Mouse (Mus musculus): Measurements from ENCODE around the gene Rab13. TPM values are rescaled to one million over a fixed set of nuclear protein-coding genes. Genes with fewer than 3 reads are reported as not detected.

Rab13 gene
- 0.31 TPM for polyA plus RNA-seq (2017; shearing (Covaris generic))

GRCm38 (mm10) chr3:90213377-90213866, at the start of gene Rab13, which contains the start of gene Rps27:
Gene Rab13 (plus strand): TSS chr3:90213695.
Gene Rps27 (minus strand): TSS chr3:90213651.

DNA sequence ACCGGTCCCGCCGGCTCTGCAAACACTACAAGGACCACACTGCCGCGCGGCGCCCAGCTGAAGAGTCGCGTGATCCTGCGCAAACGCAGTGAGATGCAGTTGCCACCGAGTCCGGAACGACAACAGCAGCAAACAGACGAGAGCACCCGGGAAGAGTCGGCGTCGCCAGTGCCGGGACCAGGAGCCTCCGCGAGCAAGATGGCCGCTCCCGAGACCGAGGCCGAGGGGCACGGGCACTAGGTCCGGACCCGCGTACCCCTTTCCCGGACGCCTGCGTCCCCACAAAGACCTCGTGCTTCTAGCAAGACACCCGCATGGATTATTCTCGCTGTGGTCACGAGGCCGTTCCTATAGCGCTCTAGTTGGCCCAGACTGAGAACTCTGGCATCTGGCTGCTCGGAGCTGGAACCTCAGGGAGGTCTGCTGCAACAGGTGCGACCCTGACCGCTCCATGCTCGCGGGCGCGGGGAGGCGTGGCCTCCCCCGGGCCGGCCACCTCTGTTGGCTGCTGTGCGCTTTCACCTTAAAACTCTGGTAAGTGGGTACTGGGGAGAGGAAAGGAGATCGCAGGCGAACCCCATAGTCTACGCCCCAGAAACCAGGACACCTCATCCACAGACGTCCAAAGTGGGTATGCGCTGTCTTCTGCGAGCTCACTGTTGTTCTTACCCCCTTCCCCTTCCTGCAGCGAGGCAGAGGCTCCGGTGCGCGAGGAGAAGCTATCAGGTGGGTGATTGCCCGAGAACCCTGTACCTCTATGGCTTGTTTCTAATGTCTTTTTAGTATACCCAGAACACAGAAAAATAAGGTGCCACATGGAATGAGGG, 18.2 kb downstream of the Rab13 start, which contains the start of gene Jtb:
Gene Jtb, plus strand, starts transcription at position 91 of the 827 bp plus-strand sequence.

DNA sequence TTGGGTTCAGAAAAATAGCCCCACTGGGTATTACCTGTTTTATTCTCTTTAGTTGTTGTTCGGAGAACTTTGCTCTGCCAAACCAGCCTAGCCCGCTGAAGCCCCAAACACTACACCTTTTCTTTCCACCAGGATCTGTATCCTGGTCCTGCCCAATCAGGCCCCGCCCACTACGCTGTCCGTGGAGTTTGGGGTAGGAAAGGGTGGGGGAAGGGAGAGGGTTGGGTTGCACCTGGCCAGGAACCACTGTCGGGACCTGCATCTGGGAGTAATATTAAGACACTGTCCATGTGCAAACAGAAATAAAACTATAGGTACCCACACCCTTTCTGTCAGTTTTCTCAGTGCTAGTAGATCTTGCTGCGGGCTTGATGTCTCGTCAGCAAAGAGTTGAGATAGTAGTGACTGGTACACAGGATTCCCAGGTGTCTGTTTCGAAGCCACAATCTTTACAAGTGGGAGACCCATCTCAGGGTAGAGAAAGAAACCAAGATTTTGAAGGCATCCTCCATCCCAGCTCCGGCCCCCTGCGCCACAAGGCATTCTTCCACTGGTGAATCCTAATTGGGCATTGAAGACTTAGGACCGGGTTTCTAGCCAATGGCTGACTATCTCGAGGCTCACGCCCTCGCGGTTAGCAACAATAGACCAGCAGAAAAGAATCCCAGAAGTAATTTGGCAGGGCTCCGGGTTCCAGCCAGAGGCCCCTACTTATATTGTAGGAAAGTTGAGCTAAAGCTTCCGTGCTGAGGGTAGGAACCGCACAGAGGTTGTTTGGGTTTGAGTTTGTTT, 29.7 kb downstream of the Rab13 start, which contains the start of gene Creb3l4:
Gene Creb3l4, minus strand, starts transcription at position 529 of the 792 bp plus-strand sequence.

DNA sequence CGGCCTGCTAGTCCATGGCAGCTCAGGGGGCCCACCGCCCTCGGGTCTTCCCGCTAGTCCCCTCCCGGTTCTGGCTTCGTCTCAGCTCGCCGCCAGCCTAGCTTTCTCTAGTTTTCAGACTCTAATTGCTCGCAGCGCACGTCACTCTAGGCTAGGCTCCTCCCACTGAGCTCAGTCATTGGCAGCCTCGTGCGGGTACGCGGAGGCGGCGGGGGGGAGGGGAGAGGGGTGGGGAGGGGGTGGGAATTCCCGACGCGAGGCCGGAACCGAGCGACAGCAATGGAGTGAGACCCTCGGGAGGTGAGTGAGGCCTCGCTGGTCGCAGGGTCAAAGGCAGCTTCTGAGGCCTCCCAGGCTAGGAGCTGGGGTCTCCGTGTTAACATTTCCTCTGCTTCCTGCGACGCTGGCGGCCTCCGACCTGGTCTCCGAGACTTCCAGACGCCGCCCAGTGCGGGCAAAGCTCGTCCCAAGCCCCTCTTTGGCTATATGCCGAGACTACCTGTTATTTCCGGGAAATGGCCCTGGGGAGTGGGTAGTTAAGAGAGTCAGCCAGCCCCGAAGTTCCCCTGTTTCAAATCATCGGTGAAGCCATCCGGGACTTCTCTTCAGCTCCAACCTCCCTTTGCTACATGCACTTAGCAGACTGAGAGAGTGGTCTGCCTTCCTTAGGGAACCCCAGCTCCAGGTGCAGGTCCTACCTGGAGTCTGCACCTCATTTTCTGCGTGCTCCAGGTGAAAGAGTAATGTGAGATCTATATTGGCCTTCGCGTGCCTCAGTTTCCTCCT, 34.7 kb downstream of the Rab13 start, which contains the start of gene Slc39a1:
Gene Slc39a1, plus strand, starts transcription at position 213 of the 786 bp plus-strand sequence.

GRCm38 (mm10) chr3:90253653-90254418, 40.3 kb downstream of the Rab13 start, which contains the start of gene Crtc2:
Gene Crtc2 (plus strand): TSS chr3:90254163.

DNA sequence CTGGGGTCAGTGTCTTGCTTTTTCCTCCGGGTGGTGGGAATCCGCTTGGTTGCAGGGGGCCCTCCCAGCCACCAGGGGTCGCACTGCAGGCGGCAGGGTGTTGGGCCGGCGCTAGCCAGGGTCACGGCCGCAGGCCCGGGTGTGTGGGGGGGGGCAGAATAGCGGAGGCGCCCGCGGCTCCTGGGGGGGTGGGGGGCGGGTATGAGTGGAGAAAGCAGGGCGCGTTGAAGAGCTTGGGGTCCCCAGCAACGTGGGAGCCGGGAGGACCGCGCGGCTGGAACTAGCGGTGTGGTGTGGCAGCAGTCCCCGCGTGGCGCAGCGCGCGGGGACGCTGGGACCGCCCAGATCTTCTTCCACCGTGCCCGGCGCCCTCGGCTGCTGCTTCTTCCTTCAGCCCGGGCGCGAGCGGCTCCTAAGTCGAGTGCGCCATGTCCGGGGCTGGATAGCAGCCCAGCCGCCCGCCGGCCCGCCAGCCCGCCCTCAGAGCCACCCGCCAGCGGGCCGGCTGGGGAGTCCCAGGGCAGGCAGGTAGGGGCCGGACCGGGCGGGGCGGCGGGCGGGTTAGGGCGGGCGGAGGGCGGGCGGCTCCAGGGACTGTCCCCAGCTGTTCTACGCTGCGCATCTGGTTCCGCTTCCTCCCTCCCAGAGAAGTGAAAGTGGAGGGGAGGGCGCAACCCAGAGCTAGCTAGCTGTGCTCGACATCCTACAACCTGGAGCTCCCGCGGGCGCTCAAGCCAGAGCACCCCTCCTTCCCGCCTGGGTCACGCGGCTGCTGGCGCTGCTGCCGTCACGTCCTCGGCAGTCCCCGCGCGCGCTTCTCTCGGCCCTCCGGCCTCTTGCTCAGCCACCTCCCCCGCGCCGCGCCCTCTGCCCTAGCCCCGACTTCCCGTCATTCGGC, 51.8 kb downstream of the Rab13 start, which contains the start of gene Dennd4b:
Gene Dennd4b, plus strand, starts transcription at position 152 of the 898 bp plus-strand sequence.

Other genes starting within 250 kb of the Rab13 start
- 116 TPM for gene Hax1, start 214.9 kb upstream of the Rab13 start, polyA plus RNA-seq (2017; shearing (Covaris generic))
- 171 TPM for gene 4933434E20Rik, start 162.1 kb upstream of the Rab13 start, polyA plus RNA-seq (2017; shearing (Covaris generic))
- gene Ubap2l, start 161.1 kb upstream of the Rab13 start, polyA plus RNA-seq (2017; shearing (Covaris generic)), result 266 TPM
- gene Tpm3, start 141.0 kb upstream of the Rab13 start, polyA plus RNA-seq (2017; shearing (Covaris generic)), result 1,011 TPM
- 0.74 TPM for gene Nup210l, start 109.6 kb upstream of the Rab13 start, polyA plus RNA-seq (2017; shearing (Covaris generic))
- gene Rps27, start within 50 bp of the Rab13 start, polyA plus RNA-seq (2017; shearing (Covaris generic)), result 3,559 TPM
- 220 TPM for gene Jtb, start 17.9 kb downstream of the Rab13 start, polyA plus RNA-seq (2017; shearing (Covaris generic))
- 0.17 TPM for gene Creb3l4, start 29.8 kb downstream of the Rab13 start, polyA plus RNA-seq (2017; shearing (Covaris generic))
- 3.7 TPM for gene Slc39a1, start 34.5 kb downstream of the Rab13 start, polyA plus RNA-seq (2017; shearing (Covaris generic))
- 76.0 TPM for gene Crtc2, start 40.5 kb downstream of the Rab13 start, polyA plus RNA-seq (2017; shearing (Covaris generic))
- gene Dennd4b, start 51.5 kb downstream of the Rab13 start, polyA plus RNA-seq (2017; shearing (Covaris generic)), result 44.5 TPM
- 13.5 TPM for gene Gatad2b, start 79.5 kb downstream of the Rab13 start, polyA plus RNA-seq (2017; shearing (Covaris generic))
- gene Slc27a3, start 176.2 kb downstream of the Rab13 start, polyA plus RNA-seq (2017; shearing (Covaris generic)), result 0.40 TPM
- gene Ints3, start 219.9 kb downstream of the Rab13 start, polyA plus RNA-seq (2017; shearing (Covaris generic)), result 41.4 TPM

All from CD4-positive, CD25-positive, alpha-beta regulatory T cell, adult 9 weeks (primary cell).